Mouse (Mus musculus) gonadal fat pad, adult 2 months (tissue): ENCODE data around the gene Snrnp35. TPM values are rescaled to one million over a fixed set of nuclear protein-coding genes. Genes with fewer than 3 reads are reported as not detected.
A peak's percentile ranks its signal among the peaks of the same experiment; 100 is the strongest.
"Not testable (repeated sequence)": the region's sequence is repeated elsewhere in the genome, so short reads cannot be mapped to it uniquely, and the experiment has no call there.

ENCODE experiments used
- DNase-seq: peaks from one replicate; pipeline ENCODE4 v3.0.0-alpha.2; 2012; ENCODE audit warnings: low read depth
- polyA plus RNA-seq: library from polyadenylated mRNA; depleted of rRNA; stranded (reverse); fragments of >200 nt; gene quantifications from 2 replicates; pipeline ENCODE4 v1.2.3, GENCODE M21; 2012; rRNA removed

Gene Snrnp35
- polyA plus RNA-seq, result 4.5 and 5.1 TPM in 2 replicates

DNA sequence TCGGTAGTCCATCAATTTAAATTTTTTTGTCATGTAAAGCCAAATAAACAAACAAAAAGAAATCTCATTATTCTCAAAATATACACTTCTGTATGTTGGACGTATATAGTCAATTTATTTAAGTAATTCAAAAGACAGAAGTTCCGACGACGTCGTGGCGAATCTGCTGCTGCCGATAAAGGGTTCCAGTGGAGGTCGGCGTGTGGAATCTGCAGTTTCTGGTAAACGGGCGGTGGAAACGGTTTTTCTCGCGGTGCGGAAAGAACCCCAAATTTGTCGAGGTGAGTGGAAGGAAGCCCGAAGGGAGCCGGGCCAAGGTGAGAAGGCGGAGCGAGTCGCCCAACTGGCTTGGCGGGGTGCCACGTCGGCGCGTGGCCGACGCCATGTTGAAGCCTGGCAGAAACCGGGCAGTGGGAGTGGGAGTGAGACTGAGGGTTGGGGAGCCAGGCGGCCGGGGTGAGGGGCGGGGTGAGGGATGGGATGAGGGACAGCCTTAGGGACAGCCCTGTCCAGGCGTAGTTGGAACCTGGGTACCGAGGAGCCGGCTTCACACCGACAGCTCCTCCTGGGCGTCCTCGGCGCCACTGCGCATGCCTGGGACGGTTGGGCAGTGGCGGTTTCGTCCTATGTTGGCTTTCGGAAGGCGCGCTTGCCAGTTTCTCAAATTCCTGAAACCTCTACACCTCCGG, at the start of gene Snrnp35:
Snrnp35 (plus strand) TSS at position 169 of the 689 bp plus-strand sequence.
- peak; percentile 56 for DNase-seq

DNA sequence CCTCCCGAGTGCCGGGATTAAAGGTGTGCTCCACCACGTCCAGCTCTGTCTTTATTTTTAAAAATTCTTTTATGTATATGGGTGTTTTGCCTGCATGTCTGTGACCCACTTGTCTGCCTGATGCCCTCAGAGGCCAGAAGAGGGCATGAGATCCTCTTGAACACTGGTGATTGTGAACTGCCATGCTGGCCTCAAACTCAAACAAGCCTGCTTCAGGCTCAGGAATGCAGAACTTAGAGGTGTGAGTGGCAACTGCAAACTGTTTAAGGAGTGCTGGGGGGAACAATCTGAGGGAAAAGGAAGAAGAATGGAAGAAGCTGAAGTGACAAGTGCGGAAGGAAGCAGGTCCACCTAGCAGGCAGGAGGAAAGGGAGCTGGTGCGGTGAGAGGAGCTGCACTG, 44.7 kb upstream of the Snrnp35 start:
- DNase-seq, result no peak

- DNase-seq, result no peak
Measured at GRCm38 (mm10) chr5:124438746-124439145, 44.2 kb upstream of the Snrnp35 start.

DNA sequence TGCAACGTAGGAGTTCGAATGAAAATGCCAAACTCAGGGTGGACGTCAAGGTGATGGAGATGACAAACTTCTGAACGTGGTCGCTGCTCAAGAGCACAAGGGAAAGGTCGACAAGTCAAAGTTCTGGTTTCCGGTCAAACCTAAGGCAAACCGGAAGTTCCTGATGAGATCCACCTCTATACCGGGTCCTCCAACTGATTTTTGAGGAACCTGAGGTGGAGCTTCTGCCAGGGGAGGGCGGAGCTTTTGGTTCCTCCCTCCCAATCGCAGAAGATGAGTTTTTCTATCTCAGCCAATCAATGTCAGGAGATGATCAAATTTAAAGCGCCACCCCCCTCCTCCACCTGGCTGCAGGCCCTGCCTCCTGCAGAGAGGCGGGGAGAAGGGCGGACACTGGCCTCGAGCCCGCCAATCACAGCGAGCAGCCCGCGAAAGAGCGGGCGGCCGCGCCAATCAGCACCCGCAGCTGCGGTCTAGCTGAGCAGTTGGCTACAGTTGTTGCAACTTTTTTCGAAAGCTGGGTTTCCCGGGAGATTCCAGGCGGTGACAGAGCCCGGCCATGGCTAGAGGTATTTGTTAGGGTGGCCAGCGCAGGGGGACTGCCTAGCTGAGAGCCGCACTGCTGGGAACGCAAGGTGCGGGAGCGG, 43.4 kb upstream of the Snrnp35 start, which contains the start of gene Kmt5a:
Kmt5a (plus strand) TSS at position 484 of the 647 bp plus-strand sequence.
- peak; percentile 88 for DNase-seq

DNA sequence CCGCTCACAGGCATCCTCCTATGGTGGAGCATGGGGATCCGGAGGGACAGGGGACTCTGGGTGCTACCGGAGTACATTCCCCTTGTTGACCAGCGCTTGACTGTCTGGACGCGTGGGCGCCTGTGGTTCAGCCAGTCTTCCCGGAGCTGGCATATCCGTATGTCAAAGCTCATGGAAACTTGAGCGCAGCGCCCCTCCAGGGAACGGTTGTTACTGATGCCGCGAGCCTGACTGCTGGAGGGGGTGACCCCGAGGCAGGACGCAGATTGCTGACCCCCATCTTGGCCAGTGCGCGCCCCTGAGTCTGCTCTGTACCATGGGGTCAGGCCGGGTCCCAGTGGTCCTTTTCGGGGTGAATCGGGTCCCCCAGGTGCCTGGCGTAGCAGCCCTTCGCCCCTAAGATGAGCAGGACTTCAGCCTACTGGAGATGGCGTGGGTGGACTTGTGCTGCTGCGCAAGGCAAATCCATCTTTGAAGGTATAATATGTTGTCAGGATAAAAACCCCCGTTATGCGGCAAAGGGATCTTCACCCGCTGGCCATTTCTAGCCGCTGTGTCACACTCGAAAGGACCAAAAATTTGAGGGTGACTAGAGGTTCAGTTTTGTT, 42.7 kb upstream of the Snrnp35 start:
- DNase-seq, result no peak

DNA sequence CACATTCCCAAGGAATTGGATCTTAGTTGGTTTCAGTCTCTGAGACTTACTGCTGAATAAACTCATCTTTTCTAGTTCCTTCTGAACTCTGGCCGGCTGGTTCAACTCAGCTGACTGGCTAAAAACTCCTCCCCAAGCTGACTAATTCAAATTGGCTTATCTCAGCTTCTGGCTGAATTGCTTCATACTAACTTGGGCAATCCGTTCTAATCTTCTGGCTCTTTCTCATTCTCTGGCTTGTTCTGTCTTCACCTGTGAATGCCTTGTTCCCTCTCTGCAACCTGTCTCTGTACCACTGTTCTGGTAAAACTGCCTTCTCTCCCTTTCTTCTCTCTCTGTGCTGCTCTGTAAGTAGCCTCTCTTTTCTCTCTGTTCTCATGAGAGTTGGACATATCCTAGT, 40.3 kb upstream of the Snrnp35 start:
- DNase-seq, result no peak

GRCm38 (mm10) chr5:124444208-124444607, 38.7 kb upstream of the Snrnp35 start:
- DNase-seq, result no peak

DNA sequence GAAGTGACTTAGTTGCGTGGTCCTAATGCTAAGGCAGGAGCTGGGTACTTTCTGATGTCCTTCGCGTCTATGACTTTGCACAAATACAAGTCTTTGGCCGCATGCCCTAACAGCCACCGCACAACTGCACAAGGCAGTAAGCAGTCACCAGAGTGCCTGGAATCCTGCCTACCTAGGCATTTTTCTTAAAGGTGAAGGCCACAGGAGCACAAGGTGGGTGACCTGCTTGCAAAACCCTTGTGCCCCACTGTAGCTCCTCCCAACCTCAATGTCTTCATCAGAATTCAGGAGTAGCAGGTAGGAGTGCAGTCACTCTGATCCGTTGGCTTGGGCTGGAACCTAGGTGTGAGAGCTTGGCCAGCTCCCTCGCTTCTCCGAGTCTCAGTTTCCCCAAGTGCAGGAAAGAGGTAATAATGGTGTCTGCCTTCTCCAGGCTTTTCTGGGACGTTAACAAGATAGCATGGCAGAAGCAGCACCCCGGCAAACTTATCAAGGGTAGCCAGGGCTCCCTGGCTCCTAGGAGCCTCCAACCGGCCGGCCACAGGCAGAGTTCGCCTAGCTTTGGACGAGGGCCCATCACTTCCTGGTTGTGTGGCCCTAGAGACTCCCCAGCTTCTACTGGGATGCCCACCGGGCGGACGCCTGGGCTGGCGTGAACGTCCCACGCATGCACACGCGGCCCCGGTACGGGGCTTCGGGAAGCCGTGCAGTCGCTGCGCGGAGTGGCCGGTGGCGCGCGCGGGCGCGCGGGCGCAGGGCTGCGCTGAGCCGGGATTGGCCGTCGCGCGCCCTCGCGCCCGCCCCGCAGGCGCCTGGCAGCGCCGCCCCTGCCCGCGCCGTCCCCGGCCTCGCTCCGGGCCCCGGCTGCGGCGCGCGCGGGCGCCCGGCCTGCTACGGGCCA, 38.0 kb upstream of the Snrnp35 start:
- DNase-seq, result no peak

GRCm38 (mm10) chr5:124445621-124446293, 37.2 kb upstream of the Snrnp35 start:
- DNase-seq, result no peak

DNA sequence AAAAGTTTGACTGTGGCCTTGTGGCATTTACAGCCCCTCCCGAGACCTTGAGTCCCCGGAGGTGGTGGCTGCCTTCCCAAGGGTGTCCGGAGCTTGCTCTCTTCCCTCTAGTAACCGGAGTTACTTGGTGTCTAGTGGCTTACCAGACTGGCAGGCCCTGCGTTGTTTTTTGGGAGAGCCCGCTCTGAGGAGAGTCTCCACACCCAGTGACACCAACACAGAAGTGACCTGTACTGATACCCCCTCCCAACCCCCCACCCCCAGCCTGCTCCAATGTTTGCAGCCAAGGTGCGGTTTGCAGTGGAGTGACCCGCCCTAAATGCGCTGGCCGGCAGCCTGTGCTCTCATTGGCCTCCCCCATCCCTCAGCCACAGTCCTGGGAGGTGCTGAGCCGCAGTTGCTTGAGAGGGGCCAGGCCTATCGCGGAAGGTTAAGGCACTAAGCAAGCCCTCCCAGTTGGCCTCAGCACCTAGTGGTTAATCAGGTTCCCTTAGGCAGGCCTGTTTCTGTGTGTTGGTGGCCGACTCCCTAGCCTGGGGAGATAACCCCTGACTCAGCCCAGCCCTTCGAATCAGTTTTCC, 36.5 kb upstream of the Snrnp35 start:
- no peak for DNase-seq

DNA sequence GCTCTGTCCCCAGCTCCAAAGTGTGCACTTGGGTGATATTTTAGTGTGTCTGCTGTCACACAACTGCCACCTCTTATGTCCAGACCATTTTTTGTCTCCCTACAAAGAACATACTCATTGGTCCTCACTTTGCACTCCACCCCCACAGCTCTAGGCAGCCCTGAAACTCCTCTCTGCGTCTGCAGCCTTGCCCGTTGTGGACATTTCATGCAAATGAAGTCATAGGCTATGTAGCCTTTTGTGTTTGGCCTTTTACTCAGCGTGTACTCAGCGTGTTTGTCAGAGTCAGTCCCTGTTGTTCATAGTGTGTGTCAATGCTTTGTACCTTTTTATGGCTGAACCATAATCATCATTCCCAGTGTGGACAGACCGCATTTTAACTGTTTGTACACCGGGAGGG, 33.4 kb upstream of the Snrnp35 start:
- DNase-seq, result no peak

DNA sequence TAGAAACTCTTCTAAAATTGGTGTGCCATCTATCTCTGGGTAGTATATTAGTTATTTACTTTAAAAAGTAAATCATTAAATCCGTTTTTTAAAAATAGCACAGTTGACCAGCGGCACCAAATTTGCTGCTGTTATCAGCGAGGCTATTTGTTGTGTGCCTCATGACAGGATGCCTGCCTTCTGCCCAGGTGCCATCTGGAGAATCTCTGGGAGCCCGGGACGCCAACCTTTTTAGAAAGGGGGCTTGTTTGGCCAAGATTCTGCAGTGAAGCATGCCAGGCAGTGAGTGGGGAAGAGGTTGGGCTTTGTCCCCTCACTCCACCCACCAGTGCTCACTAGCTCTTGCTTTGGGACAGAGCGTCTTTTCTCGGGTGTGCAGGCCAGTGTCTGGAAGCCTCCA, 32.9 kb upstream of the Snrnp35 start:
- no peak for DNase-seq

DNA sequence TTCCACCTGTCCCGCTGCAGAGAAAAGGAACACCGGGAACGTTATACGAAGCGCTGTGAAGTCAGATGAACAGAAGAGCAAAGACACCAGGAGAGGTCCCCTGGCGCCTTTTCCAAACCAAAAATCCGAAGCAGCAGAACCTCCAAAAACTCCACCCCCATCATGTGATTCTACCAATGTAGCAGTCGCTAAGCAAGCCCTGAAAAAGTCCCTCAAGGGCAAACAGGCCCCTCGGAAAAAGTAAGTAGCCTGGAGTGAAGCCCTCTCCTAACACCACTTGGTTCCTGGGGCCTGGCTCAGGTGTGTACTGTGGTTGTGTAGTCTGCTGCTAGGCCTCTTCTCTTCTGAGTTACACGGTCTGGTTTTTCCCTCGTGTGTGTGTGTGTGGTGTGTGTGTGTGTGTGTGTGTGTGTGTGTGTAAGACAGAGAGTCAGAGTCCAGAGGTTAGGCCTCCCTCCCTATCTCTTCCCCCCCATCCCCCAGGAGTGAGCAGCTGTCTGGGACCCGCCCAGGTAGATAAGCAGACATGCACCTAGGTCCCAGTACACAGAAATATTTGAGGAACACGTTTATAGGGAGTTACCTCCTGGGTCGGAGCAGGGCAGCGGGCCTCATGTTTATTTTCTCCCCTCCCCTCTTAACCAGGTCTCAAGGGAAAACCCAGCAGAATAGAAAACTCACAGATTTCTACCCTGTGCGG, 32.1 kb upstream of the Snrnp35 start:
- DNase-seq, result no peak

GRCm38 (mm10) chr5:124452494-124453228, 30.3 kb upstream of the Snrnp35 start:
- DNase-seq, result no peak

DNA sequence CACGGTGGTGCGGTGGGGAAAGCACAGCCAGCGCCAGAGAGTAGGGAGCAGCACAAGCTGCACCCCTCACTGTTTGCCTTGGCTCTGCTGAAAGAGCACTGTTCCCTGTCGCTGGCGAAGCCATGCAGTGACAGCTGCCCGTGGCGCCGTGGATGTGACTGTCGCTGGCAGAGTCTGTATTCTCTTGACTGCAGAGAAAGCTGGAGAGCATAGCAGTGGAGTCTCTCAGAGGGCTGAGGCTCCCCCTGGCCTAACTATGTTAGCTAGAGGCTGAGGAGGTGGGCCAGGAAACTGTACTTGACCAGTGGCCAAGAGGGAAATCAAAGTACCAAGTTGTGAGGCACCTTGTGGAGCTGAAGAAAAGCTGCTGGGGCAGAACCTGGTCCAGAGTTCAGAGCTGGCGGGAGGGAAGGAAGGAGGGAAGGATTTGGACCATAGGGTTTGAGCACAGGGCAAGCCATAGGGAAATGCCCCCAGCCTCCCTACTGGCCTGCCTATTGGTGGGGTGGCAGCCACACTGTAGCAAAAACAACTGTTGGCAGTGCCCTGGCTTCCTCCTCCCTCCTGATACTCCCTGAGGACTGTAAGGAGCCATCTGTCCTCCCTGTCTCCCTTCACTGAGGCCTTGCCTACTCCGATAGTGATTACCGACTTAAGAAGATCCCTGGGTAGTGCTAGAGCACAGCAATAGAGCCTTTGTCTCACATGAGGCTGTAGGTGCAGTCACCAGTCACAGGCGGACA, 29.4 kb upstream of the Snrnp35 start:
- DNase-seq, result no peak

GRCm38 (mm10) chr5:124454082-124454419, 28.9 kb upstream of the Snrnp35 start:
- DNase-seq, result no peak

- no peak for DNase-seq
Measured at GRCm38 (mm10) chr5:124456762-124457161, 26.2 kb upstream of the Snrnp35 start.

DNA sequence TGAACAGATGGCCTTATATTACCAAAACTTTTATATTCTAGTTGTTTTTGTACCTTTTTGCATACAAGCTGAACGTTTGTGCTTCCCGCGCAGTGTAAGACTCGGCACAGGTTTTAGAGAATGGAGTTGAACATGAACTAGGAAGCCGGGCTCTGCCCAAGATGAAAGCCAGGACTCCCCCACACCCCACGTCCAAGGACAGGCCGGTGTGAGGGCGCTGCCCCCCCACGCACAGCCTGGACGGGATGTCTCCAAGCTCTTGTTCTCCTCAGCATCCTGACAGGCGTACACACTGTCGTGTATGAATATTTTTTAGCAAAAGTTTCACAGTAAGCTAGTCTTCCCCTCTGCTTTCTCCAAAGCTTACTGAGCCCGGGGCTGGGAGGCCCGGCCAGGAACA, 22.0 kb upstream of the Snrnp35 start:
- DNase-seq, result not testable (repeated sequence)
